Mouse (Mus musculus): ENCODE data around the gene Ins2.

DNA sequence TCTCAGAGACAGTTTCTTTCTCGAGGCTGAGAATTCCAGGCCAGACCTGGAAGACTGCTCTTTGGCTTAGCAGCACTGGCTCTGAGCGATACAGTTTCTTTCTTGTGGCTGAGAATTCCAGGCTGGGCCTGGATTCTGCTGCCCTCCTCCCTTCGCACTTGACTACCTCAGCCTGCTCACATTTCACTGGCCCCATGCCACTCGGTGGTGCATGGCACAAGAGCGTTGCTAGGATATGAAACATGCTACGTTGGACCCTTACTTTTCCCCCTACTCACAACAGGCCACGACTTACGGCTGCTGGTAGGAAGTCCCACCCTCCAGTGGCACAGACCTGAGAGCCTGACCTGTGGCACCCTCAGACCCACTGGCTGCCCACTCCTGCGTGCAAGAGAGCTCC is 46.5 kb upstream of the Ins2 start:
- TF ChIP-seq POLR2A (IDR thresholded peaks at IDR 0.05; ENCODE audit: low read depth, low read length) = no peak
- TF ChIP-seq CTCF (IDR thresholded peaks at IDR 0.05; ENCODE audit: extremely low read depth, insufficient read length, insufficient replicate concordance, low read depth, low read length) = no peak

Measured in small intestine, adult 2 months (tissue).